Mouse (Mus musculus) small intestine, adult 2 months (tissue): ENCODE measurements around the gene Ntm. TPM values are rescaled to one million over a fixed set of nuclear protein-coding genes. Genes with fewer than 3 reads are reported as not detected.

Experiments used
- H3K27ac ChIP-seq: fragments of 200-500 bp; 2 replicates; pipeline ENCODE4 v1.5.1; 2012; ENCODE audit warnings: low read depth, low read length, control low read depth, inconsistent platforms; ENCODE audit not compliant: insufficient read depth
- H3K27me3 ChIP-seq: fragments of 200-500 bp; 2 replicates; pipeline ENCODE4 v1.6.1; 2012; ENCODE audit warnings: mild to moderate bottlenecking, moderate library complexity, low read length, inconsistent platforms; ENCODE audit not compliant: control insufficient read depth, insufficient read depth
- H3K36me3 ChIP-seq: fragments of 200-500 bp; 2 replicates; pipeline ENCODE4 v1.6.1; 2012; ENCODE audit warnings: mild to moderate bottlenecking, low read length, control low read depth, inconsistent platforms; ENCODE audit not compliant: control insufficient read depth, insufficient read depth
- H3K4me1 ChIP-seq: fragments of 200-500 bp; 2 replicates; pipeline ENCODE4 v1.6.1; 2012; ENCODE audit warnings: low read length, inconsistent platforms, mixed read lengths; ENCODE audit not compliant: control insufficient read depth, insufficient read depth, insufficient read length
- H3K4me3 ChIP-seq: fragments of 200-500 bp; 2 replicates; pipeline ENCODE4 v1.5.1; 2012; ENCODE audit warnings: low read depth, mild to moderate bottlenecking, control low read depth, inconsistent platforms, low read length, moderate library complexity
- CTCF ChIP-seq: fragments of 200-500 bp; IDR thresholded peaks from 2 replicates; pipeline ENCODE4 v1.5.1; 2012; ENCODE audit warnings: low read depth, mild to moderate bottlenecking, control low read depth, inconsistent platforms, low read length, moderate library complexity, mixed read lengths; ENCODE audit not compliant: insufficient replicate concordance, insufficient read length; ENCODE audit errors: extremely low read depth
- POLR2A ChIP-seq: fragments of 200-500 bp; IDR thresholded peaks from 2 replicates; pipeline ENCODE4 v1.6.1; 2012; ENCODE audit warnings: low read depth, mild to moderate bottlenecking, control low read depth, inconsistent platforms, low read length, moderate library complexity
- WGBS: fragments of 180-500 bp; shearing (Covaris S2); methylation state at CpG from one replicate; pipeline ENCODE4 v1.1.7; 2018; 5-methylcytosine and 5-hydroxymethylcytosine counted together
- polyA plus RNA-seq: library from polyadenylated mRNA; depleted of rRNA; stranded (reverse); fragments of >200 nt; gene quantifications from 2 replicates; pipeline ENCODE4 v1.2.3, GENCODE M21; 2012

Gene Ntm
- polyA plus RNA-seq, 1 experiment, result 0.10 TPM

GRCm38 (mm10) chr9:29434611-29435010 lies 528.3 kb downstream of the Ntm start:
- Histone ChIP-seq H3K4me3 (no peak overlapping the region), H3K36me3 (no peaks in the 10 kb centered on the region), H3K4me1 (no peaks in the 10 kb centered on the region), H3K27me3 (no peaks in the 10 kb centered on the region), H3K27ac (no peak overlapping the region)
- no peak for TF ChIP-seq POLR2A
- 54% methylated on average over 6 of the region's 6 CpGs for WGBS

- TF ChIP-seq CTCF (no peak), POLR2A (no peak)
- Histone ChIP-seq H3K4me3 (no peak overlapping the region), H3K4me1 (no peaks in the 10 kb centered on the region), H3K36me3 (no peaks in the 10 kb centered on the region), H3K27ac (no peak overlapping the region), H3K27me3 (no peaks in the 10 kb centered on the region)
- WGBS, result 12% methylated on average over 4 of the region's 4 CpGs
Measured at GRCm38 (mm10) chr9:29433910-29434309, 529.0 kb downstream of the Ntm start.

- 56% methylated on average over 7 of the region's 7 CpGs for WGBS
- TF ChIP-seq POLR2A (no peak), CTCF (no peak)
- no peaks in the 10 kb centered on the region for H3K36me3 ChIP-seq
Measured at GRCm38 (mm10) chr9:29433156-29433555, 529.8 kb downstream of the Ntm start.

GRCm38 (mm10) chr9:29431590-29431989 lies 531.4 kb downstream of the Ntm start:
- 68% methylated on average over 9 of the region's 9 CpGs for WGBS
- Histone ChIP-seq H3K4me1 (no peaks in the 10 kb centered on the region), H3K27ac (no peak overlapping the region), H3K4me3 (no peak overlapping the region), H3K36me3 (no peaks in the 10 kb centered on the region), H3K27me3 (no peaks in the 10 kb centered on the region)
- TF ChIP-seq POLR2A, result no peak
- TF ChIP-seq CTCF, result no peak

More at GRCm38 (mm10) chr9:29433156-29433555, 529.8 kb downstream of the Ntm start:
- no peaks in the 10 kb centered on the region for H3K4me1 ChIP-seq
- H3K27me3 ChIP-seq, result no peaks in the 10 kb centered on the region
- no peak overlapping the region for H3K27ac ChIP-seq
- H3K4me3 ChIP-seq, result no peak overlapping the region

GRCm38 (mm10) chr9:29430189-29430588 lies 532.8 kb downstream of the Ntm start:
- Histone ChIP-seq H3K4me1 (no peaks in the 10 kb centered on the region), H3K4me3 (no peak overlapping the region), H3K27me3 (no peaks in the 10 kb centered on the region), H3K36me3 (no peaks in the 10 kb centered on the region), H3K27ac (no peak overlapping the region)
- no peak for TF ChIP-seq CTCF
- no peak for TF ChIP-seq POLR2A
- WGBS, result 81% methylated on average over 3 of the region's 3 CpGs

GRCm38 (mm10) chr9:29428322-29428721 lies 534.6 kb downstream of the Ntm start:
- WGBS, result 30% methylated on average over 7 of the region's 7 CpGs
- Histone ChIP-seq H3K4me3 (no peak overlapping the region), H3K36me3 (no peaks in the 10 kb centered on the region)

GRCm38 (mm10) chr9:29426261-29426660 lies 536.7 kb downstream of the Ntm start:
- 84% methylated on average over 2 of the region's 2 CpGs for WGBS
- no peaks in the 10 kb centered on the region for H3K27me3 ChIP-seq
- no peaks in the 10 kb centered on the region for H3K36me3 ChIP-seq
- H3K4me3 ChIP-seq, result no peak overlapping the region
- H3K4me1 ChIP-seq, result no peaks in the 10 kb centered on the region
- no peak overlapping the region for H3K27ac ChIP-seq
- TF ChIP-seq CTCF, result no peak
- no peak for TF ChIP-seq POLR2A

More at GRCm38 (mm10) chr9:29428322-29428721, 534.6 kb downstream of the Ntm start:
- H3K4me1 ChIP-seq, result no peaks in the 10 kb centered on the region
- no peak overlapping the region for H3K27ac ChIP-seq
- TF ChIP-seq CTCF (no peak), POLR2A (no peak)
- H3K27me3 ChIP-seq, result no peaks in the 10 kb centered on the region

- no peak overlapping the region for H3K27ac ChIP-seq
- H3K36me3 ChIP-seq, result no peaks in the 10 kb centered on the region
- peaks cover 16% of the 10 kb centered on the region for H3K27me3 ChIP-seq
- 76% methylated on average over 2 of the region's 2 CpGs for WGBS
- no peaks in the 10 kb centered on the region for H3K4me1 ChIP-seq
- TF ChIP-seq POLR2A, result no peak
- no peak for TF ChIP-seq CTCF
- H3K4me3 ChIP-seq, result no peak overlapping the region
Measured at GRCm38 (mm10) chr9:29415578-29415977, 547.4 kb downstream of the Ntm start.
